Mouse (Mus musculus): ENCODE data around the gene H2al1i. TPM values are rescaled to one million over a fixed set of nuclear protein-coding genes. Genes with fewer than 3 reads are reported as not detected.

H2al1i gene
- not detected for polyA plus RNA-seq (2017; shearing (Covaris generic))

GRCm38 (mm10) chrX:11324359-11324758, at the start of gene H2al1i:
H2al1i (plus strand) TSS chrX:11324659.

GRCm38 (mm10) chrX:11298957-11299356, 25.5 kb upstream of the H2al1i start, which contains the start of gene H2al1a:
H2al1a (plus strand) TSS chrX:11299257.

GRCm38 (mm10) chrX:11302132-11302531, 22.3 kb upstream of the H2al1i start, which contains the start of gene H2al1b:
H2al1b (plus strand) TSS chrX:11302432.

GRCm38 (mm10) chrX:11305355-11305754, 19.1 kb upstream of the H2al1i start, which contains the start of gene H2al1c:
H2al1c (plus strand) TSS chrX:11305655.

GRCm38 (mm10) chrX:11308524-11308923, 15.9 kb upstream of the H2al1i start, which contains the start of gene H2al1d:
H2al1d (plus strand) TSS chrX:11308824.

GRCm38 (mm10) chrX:11311634-11312033, 12.8 kb upstream of the H2al1i start, which contains the start of gene H2al1e:
H2al1e (plus strand) TSS chrX:11311934.

GRCm38 (mm10) chrX:11314858-11315257, 9.6 kb upstream of the H2al1i start, which contains the start of gene H2al1f:
H2al1f (plus strand) TSS chrX:11315158.

GRCm38 (mm10) chrX:11317956-11318355, 6.5 kb upstream of the H2al1i start, which contains the start of gene H2al1g:
H2al1g (plus strand) TSS chrX:11318256.

GRCm38 (mm10) chrX:11321192-11321591, 3.3 kb upstream of the H2al1i start, which contains the start of gene H2al1h:
H2al1h (plus strand) TSS chrX:11321492.

GRCm38 (mm10) chrX:11327522-11327921, 3.1 kb downstream of the H2al1i start, which contains the start of gene H2al1j:
H2al1j (plus strand) TSS chrX:11327822.

Other genes starting within 250 kb of the H2al1i start
- not detected for gene H2al1a, start 25.4 kb upstream of the H2al1i start, polyA plus RNA-seq (2017; shearing (Covaris generic))
- not detected for gene H2al1b, start 22.2 kb upstream of the H2al1i start, polyA plus RNA-seq (2017; shearing (Covaris generic))
- gene H2al1c, start 19.0 kb upstream of the H2al1i start, polyA plus RNA-seq (2017; shearing (Covaris generic)) = not detected
- gene H2al1d, start 15.8 kb upstream of the H2al1i start, polyA plus RNA-seq (2017; shearing (Covaris generic)) = not detected
- not detected for gene H2al1e, start 12.7 kb upstream of the H2al1i start, polyA plus RNA-seq (2017; shearing (Covaris generic))
- gene H2al1f, start 9.5 kb upstream of the H2al1i start, polyA plus RNA-seq (2017; shearing (Covaris generic)) = not detected
- gene H2al1g, start 6.4 kb upstream of the H2al1i start, polyA plus RNA-seq (2017; shearing (Covaris generic)) = not detected
- gene H2al1h, start 3.2 kb upstream of the H2al1i start, polyA plus RNA-seq (2017; shearing (Covaris generic)) = not detected
- not detected for gene H2al1j, start 3.2 kb downstream of the H2al1i start, polyA plus RNA-seq (2017; shearing (Covaris generic))